Mouse (Mus musculus) cerebellum, adult 9-11 months (tissue): ENCODE measurements around the gene Dyrk1a.

ENCODE experiments used
- DNase-seq: peaks from one replicate; pipeline ENCODE4 v3.0.0; 2022

Dyrk1a gene

GRCm38 (mm10) chr16:94591536-94591935, 21.7 kb downstream of the Dyrk1a start:
- DNase-seq: no peak

DNA sequence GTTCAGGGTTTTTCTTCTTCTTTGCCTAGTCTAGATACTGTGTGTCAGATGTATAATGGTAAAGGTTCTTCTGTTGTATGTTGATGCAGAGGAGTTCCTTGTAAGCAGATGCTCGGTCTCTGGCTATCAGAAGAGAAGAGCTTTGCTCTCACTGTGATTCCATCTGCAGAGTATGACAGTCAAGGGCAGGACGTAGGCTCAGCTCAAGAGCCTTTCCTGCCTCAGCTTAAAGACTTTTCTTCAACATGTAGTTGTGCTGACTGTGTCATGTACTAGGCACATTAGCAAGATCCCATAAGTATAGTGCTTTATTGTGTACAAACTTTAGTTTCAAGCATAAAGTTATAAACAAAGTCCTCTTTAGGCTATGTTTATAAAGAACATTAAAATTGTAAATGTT, 26.8 kb downstream of the Dyrk1a start:
- no peak for DNase-seq

DNA sequence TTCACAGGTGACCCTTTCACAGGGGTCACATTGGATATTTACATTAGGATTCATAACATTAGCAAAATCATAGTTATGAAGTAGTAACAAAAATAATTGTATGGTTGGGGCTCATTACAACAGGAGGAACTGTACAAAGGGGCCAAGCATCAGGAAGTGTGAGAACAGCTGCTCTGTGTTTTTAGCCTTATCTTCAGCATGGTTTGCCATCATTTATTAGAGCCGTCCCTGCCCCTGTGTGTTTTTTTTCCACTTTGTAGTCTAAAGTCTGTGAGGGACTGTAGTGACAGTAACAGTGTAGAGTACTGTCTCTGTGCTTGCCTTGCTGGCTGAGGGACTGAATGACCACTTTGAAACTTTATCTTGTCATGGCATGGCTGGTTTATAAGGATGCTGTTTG, 27.8 kb downstream of the Dyrk1a start:
- DNase-seq: no peak

DNA sequence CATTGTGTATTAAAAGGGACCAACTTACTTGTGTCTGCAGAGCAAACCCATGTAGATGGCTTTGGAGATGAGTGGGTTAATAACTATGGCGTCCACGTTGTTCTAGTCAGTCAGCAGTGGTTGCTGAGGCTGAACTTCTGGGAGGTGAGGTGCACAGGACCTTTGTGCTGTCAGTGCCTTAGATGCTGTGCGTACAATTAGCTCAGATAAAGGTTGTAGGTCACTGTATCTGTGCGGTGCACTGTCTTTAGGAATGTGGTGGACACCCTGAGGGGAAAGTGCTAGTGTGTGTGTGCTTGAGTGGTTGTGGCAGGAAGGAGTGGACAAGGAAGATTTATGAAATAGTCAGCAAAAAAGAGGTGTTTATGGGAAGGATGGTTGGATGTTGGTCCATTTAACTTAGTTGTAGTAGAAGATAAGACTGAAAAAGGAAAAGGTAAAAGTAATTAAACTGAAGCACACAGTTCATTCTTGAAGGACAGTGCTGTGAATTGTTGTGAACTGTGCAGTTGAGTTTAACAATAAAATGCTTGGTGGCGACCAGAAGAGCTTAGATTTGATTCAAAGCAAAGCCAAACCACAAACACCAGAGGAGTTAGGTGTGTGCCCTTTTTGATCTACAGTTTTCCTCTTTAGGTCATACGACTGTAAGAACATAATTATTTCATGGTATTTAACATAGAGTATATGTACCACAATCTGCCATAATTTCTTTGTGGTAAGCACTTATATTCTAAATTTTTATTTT, 30.3 kb downstream of the Dyrk1a start:
- DNase-seq: no peak

- DNase-seq: no peak
Measured at GRCm38 (mm10) chr16:94601089-94601488, 31.3 kb downstream of the Dyrk1a start.

DNA sequence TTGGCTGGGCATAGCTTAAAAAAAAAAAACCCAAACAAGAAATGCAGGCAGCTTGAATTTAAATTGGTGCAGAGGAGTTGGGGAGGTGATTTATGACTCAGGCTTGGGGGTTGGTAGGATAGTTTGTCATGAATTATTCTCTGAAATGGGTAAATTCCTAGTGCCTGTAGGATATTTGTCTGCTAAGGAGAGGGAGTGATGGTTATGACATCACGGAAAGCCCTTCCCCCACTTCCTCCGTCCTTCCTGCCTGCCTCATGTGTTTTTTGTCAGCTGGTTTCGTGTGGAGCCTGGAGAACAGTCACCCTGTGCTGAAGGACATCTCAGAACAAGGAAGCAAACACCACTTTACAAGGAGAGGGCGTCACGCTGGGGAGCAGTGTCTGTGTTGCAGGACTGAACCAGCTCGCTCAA, 31.7 kb downstream of the Dyrk1a start:
- DNase-seq: peak; percentile 34

- no peak for DNase-seq
Measured at GRCm38 (mm10) chr16:94602188-94602587, 32.4 kb downstream of the Dyrk1a start.

- no peak for DNase-seq
Measured at GRCm38 (mm10) chr16:94602730-94603129, 32.9 kb downstream of the Dyrk1a start.

GRCm38 (mm10) chr16:94606169-94606568, 36.4 kb downstream of the Dyrk1a start:
- DNase-seq: no peak

DNA sequence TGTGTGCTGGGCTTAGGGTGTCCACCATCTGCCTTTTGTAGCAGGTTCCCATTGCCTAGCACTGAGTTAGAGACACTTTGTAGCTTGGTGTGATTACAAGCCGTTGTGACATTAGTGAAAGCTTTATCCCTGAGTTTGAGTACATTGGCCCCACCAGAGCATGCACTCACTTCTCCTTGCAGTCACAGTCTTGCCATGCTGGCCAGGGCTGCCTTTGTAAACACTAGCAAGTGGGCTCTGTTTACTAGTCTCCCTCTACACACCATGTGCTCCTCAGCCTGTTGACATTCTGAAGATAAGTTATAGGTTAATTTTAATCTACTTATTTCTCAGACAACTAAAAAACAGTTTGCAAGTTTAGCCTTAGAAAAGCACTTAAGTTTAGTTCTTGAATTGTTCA, 37.7 kb downstream of the Dyrk1a start:
- no peak for DNase-seq

GRCm38 (mm10) chr16:94608706-94609594, 39.1 kb downstream of the Dyrk1a start:
- no peak for DNase-seq

GRCm38 (mm10) chr16:94612573-94612972, 42.8 kb downstream of the Dyrk1a start:
- DNase-seq: no peak

GRCm38 (mm10) chr16:94617255-94617654, 47.4 kb downstream of the Dyrk1a start:
- no peak for DNase-seq

DNA sequence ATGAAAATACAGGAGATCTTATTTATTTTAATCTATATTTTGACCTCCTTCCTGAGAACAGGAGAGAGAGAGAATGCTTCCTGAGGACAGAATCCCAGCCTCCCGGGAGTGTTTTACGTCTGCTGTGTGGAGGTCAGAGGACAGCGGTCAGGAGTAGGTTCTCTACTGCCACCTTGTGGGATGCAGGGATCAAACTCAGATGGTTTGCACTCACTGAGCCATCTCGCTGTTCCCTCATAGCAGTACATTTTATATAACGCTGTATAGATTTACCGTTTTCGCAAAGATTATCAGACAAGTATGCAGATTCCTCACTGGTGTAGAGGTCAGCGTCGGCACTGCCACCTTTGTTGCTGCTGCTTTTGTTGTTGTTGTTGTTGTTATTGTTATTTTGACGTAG, 48.7 kb downstream of the Dyrk1a start:
- peak; percentile 70 for DNase-seq

- no peak for DNase-seq
Measured at GRCm38 (mm10) chr16:94619301-94619700, 49.5 kb downstream of the Dyrk1a start.

DNA sequence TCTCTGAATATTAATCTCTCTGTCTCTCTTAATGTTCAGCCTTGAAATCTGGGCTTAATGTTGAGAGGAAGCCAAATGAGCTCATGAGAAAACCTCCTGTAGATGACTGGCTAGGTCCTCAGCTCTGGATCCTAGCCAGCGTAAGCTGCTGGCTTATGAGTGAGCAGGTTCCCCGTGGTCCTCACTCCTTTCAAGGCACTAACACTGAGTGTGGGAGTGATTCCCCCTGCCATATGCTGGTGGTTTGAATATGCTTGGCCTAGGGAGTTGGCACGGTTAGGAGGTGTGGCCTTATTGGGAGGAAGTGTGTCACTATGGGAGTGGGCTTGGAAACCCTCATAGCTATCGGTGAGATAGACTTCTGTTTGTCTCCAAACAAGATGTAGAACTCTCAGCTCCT, 55.1 kb downstream of the Dyrk1a start:
- peak; percentile 80 for DNase-seq

- no peak for DNase-seq
Measured at GRCm38 (mm10) chr16:94625639-94626038, 55.8 kb downstream of the Dyrk1a start.

- DNase-seq: no peak
Measured at GRCm38 (mm10) chr16:94627736-94628135, 57.9 kb downstream of the Dyrk1a start.

DNA sequence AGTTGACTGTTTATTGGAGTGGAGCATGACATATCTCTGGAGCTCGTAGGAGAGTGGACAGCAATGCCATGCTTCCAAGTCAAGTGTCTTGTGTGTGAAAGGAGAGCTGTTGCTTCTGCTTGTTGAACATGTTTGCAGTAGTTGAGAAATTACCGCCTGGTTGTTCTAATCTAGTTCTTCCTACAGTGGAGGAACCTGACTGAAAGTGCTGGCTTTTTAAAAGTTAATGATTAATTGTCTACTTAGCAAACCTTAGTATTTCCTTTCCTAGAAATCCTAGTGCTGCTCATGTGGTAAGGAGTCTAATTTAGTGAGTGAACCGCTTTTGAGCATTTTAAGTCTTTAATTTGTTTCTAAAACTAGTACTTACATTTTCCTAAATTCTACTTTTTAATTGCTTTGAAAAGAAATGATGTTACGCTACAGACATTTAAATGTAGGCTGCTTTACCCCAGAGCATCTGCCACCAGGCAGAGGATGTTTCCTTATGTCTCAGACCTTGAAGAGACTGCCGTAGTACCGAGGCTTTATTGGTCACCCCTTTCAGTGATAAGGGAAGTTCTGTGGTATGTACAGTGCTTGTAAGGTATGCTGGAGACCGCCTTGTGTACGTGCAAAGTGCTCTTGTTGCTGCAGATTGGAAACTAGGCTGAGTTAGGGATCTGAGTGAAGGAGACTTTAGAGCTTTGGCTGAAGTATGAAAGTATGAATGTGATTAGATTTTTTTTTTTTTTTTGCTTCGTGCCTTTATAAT, 59.3 kb downstream of the Dyrk1a start:
- DNase-seq: no peak

DNA sequence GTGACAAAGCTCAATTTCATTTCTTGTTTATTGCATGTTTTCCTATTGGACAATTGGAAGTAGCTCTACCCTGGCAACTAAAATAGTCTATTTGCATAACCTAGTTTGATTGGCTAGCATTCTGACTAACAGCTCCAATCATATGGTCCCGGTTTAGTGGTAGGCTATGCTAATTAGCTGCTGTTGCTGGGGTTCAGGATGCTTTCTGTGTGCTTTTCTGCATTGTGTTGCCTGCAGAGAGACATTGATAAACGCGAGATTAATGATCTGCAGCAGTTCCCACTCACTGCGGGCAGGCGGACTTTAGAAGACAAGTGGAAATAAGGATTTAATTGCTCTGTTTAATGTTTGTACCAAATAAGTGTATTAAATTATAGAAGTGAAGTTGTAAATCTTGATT, 62.2 kb downstream of the Dyrk1a start:
- DNase-seq: peak; percentile 73

DNA sequence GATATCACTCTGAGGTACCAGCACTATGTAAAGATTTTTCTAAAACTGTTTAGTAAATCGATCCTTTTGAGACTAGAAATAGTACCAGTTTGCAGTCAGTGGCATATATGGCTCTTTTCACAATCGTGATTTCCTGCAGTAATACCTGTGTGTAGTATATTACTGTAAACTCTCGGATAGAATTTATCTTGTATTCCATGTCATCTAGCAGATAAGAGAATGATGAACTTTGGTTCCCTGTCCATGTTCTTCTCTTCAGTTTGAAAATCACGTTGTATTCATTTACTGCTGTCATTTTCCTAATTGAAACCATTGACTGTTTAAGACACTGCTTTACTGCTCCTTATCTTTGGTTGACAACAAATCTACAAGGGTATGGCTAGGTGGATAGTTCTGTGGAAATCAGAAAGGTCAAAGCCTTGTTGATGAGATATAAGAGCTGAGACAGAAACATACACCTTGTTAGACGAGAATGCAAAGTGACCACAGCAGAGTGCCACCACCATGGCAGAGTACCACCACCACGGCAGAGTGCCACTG, 62.7 kb downstream of the Dyrk1a start:
- DNase-seq: no peak

- DNase-seq: no peak
Measured at GRCm38 (mm10) chr16:94633012-94633411, 63.2 kb downstream of the Dyrk1a start.

DNA sequence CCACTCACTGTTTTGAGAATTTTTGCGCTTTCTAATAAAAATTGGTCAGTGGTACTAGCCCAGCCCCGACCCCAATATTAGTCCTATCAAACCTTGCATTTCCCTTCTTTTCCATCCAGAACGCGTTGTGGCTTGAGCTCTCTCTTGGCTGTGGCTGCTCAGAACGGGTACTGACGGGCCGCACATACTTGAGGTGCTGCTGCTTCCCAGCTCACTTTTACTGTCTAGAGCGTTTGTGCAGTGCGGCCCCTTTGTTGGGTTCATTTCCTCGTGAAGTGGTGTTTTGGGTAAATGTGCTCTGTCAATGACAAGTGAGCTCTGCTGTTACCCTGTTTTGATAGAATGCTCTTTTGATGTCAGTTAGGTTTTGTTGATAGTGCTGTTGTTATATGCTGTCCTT, 67.6 kb downstream of the Dyrk1a start:
- no peak for DNase-seq
